Mouse (Mus musculus): ENCODE data around the gene Slc35f3.

GRCm38 (mm10) chr8:126275886-126276285, 22.5 kb upstream of the Slc35f3 start:
- no peak for TF ChIP-seq CTCF (IDR thresholded peaks at IDR 0.05; ENCODE audit: low read depth, low read length)
- TF ChIP-seq POLR2A (IDR thresholded peaks at IDR 0.05; ENCODE audit: extremely low read depth, insufficient read depth, low read length), result no peak

Data from liver, adult 2 months (tissue).